Mouse (Mus musculus) B cell, adult 2 months (primary cell): Measurements from ENCODE around the gene Clcn7.

Experiments used
- DNase-seq, 2 experiments: peaks; one replicate each; pipeline ENCODE4 v3.0.0; 2022

Clcn7 gene

GRCm38 (mm10) chr17:25130060-25130459 lies 3.1 kb upstream of the Clcn7 start:
- no peak for DNase-seq

GRCm38 (mm10) chr17:25135622-25136021 lies 2.4 kb downstream of the Clcn7 start:
- no peak for DNase-seq

DNA sequence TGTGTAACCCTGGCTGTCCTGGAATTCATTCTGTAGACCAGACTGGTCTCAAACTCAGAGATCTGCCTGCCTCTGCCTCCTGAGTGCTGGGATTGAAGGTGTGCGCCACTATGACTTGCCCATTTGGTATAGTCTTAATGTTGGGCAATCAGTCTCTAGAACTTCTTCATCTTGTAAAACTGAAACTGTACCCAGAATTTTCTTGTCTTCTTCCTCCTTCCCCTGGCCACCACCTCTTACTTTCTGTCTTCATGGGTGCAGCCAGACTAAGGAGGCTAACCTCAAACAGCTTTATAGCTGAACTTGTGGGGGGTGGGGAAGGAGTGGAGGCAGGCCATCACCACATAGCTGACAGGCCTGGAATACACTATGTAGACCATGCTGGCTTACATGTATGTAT lies 5.6 kb downstream of the Clcn7 start:
- no peak for DNase-seq

DNA sequence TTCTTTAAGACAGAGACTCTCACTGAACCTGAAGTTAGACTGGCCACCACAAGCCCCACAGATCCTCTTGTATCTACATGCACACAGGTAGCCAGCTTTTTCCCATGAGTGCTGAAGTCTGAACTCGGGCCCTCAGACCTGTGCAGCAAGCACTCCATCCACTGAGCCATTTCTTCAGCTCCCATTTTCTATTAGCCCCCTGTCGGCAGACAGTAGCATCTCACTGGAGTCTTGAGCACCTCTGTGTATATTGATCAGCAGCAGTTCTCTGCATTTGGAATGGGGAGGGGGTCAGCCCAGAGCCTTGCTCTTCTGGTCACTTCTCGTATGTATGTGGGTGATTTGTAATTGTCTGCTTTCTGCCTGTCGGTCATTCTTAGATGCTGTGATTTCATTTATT lies 6.8 kb downstream of the Clcn7 start:
- DNase-seq: no peak

DNA sequence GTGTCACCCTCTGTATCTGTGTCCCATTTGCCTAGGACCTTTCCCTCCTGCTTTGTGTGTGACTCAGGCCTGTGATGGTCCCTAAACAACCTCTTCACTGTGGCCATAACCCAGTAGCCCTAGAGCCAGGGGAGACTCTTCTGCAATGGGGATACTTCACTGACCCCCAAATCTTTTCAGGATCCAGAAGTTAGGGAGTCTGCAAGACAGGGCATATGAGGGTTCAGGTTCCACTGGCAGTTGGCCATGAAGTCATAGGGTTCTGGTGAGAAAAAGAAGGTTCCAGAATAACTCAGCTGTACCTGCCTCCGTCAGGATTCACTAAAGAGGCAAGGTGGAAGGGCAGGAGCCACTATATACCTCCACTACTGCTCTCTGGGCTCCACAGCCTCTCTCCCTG lies 29.0 kb downstream of the Clcn7 start, which contains the start of gene Ccdc154:
Gene Ccdc154 (plus strand): TSS at position 301 of the 400 bp plus-strand sequence.
- no peak for DNase-seq

GRCm38 (mm10) chr17:25163387-25163786 lies 30.2 kb downstream of the Clcn7 start:
- no peak for DNase-seq

- no peak for DNase-seq
These were observed 31.6 kb downstream of the Clcn7 start for GRCm38 (mm10) chr17:25164770-25165169.

DNA sequence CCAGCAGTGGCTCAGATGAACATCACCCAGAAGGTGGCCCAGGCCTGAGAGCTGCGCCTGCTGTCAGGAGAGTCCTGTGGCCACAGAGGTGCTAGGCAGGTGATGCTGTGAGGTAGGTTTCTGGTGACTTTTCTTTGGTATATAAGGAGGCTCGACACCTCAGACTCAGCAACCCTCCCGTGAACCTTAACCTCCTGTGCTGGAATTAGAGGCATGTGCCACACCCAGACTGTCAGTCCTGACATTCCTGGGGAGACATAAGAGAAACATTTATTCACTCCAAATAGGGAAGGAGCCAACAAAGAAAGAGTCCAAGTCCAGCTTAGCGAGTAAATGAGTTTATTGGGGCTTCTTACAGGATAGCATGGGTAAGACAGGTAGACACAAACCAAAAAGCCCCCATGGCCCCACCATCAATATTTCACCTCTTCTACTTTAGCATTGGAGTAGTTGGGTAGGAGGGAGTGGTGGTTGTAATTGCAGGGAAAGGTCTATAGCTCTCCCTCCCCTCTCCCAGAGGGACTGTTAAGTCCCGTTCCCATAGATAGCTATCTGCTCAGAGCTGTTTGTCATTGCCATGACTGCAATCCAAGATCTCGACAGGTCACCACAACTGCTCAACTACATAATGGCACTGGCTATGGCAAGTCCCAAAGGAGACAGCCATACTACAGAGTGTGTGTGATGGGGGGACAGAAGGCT lies 32.9 kb downstream of the Clcn7 start:
- DNase-seq: no peak

- DNase-seq: no peak
These were observed 36.5 kb downstream of the Clcn7 start for GRCm38 (mm10) chr17:25169706-25170105.

DNA sequence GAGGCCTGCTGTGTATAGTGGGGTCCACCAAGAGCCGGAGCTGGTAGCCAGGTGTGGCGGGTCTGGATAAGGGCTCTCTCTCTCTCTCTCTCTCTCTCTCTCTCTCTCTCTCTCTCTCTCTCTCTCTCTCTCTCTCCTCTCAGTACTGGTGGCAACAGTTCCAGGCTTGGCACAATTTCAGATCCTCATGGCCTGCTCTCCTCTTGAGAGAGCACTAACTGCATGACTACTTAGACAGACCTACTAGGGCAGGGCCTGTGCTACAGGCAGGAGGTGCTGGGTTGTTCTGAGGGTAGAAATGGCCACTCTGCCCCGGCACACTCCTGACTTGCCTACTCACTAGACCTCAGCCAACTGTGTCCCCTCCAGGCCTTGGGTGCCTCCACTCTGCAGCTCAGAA lies 39.4 kb downstream of the Clcn7 start:
- DNase-seq: no peak

GRCm38 (mm10) chr17:25175411-25175810 lies 42.2 kb downstream of the Clcn7 start, which contains the start of gene Gm38655:
Gene Gm38655, minus strand, starts transcription at chr17:25175471.
- no peak for DNase-seq

- peak; percentile 21 to 22 for DNase-seq
These were observed 50.0 kb downstream of the Clcn7 start for GRCm38 (mm10) chr17:25183232-25183631.

DNA sequence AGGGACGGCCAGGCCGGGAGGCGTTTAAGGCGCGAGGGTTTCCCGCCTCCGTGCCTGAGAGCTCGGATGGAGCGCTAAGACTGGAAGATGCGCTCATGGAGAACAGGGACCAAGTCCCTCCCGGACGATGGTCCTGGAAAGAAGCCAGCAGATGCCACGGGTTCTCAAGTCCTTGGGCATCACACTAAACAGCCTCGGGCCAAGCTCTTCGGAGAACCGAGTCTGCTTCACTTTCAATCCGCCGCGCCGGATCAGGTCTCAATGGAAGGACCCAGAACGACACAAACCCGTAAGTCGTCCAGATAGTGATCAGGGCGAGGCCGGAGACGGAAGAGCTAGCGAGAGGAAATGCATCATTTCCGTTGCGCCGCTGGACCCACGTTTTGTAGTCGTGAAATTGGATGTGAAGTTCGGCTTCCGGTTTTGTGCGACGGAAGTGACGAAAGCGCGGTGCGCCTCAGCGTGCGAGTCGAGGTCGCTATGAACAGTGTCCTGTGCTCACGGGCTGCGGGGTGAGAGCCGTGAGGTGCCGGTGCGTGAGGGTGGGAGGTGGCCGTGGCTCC lies 51.0 kb downstream of the Clcn7 start, which contains the start of gene BC003965:
Gene BC003965 (plus strand): TSS at position 426 of the 563 bp plus-strand sequence.
- DNase-seq: peak; percentile 98

GRCm38 (mm10) chr17:25184961-25185360 lies 51.8 kb downstream of the Clcn7 start:
- no peak for DNase-seq

DNA sequence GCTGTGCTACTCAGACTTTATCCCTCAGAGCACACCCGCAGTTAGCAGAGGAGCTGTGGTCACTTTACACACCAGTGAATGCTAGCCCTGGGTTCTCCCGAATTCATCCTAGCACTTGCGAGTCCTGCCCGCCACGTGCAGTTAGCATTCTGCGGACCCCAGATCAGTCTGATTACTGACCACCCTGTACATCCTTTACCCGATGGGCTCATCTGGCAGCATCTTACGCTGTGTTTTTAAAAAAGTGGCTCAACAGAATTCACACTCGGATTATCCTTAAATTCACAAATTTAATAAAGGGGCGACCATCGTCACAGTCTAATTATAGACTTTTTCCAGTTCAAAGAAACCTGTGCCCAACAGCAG lies 54.6 kb downstream of the Clcn7 start:
- DNase-seq: no peak

GRCm38 (mm10) chr17:25188150-25189031 lies 55.2 kb downstream of the Clcn7 start, which contains the start of gene Unkl:
Gene Unkl, plus strand, starts transcription at chr17:25188397.
- peak; percentile 84 to 85 for DNase-seq

DNA sequence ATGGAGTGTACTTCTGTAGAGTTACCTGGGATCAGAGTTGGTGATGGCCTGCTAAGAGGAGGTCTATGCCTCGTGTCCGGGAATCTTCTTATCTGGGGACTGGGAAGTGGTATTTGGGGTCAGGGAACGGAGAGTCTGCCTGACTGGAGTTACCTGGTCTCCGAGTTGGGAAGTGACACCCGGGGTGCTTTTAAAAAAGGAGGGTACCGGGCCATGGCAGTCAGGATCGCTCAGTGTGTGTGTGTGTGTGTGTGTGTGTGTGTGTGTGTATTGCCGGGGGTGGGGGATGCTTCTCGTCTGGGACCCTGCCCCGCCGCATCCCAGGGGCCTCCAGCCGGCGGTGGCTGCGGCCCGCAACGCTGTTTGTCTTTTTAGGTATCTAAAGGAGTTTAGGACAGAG lies 55.9 kb downstream of the Clcn7 start:
- no peak for DNase-seq

- DNase-seq: no peak
These were observed 69.2 kb downstream of the Clcn7 start for GRCm38 (mm10) chr17:25202401-25202800.

DNA sequence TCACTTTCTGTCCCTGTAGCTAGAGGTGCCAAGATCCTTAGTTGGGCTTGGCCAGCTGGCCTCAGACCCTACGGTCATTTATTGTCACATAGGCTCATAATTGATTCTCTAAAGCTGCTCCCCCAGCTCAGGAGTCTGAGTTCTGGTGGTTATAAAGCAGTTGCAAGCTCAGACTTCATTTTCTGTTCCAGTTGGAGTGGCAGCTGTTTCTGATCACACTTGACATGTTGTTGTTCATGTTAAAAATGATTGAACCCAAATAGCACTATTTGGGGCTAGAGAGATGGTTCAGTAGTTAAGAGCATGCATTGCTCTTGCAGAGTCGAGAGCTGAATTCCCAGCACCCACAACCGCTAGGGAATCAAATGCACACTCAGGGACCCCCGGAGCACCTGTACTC lies 76.8 kb downstream of the Clcn7 start:
- DNase-seq: no peak

DNA sequence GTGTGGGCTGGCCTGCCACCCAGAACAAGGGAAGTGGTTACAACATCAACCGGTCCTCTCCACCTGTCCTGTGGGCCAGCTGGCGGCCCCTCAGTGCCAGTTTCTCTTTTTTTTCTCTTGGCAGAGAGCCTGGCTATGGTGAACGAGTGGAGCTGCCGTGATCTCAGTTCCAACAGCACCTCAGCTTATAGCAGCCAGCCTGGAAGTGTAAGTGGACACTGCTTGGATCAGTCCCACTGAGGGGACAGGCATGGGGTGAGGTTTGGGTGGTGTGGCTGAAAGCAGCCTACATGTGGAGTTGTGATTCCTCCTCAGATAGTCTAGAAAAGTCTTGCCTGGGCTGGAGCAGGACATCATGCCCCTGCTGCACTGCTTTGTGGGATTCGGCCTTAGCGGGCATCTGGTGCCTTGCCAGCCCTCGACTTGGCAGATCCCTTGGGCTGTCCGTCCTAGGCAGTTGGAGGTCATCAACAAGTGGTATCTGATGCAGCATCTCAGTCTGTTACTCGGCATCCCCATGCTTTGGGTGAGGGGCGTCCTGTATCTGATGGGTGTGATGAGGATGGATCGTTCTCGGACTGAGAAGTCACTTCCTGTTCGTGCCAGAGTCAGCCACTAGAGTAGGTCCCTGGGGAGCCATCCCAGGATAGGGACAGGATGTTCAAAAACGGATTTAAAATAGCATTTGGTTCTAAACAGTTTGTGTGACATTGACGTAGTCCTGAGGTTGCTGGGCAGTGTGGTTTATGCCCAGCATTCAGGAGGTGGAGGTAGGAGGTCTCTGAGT lies 77.7 kb downstream of the Clcn7 start:
- peak in 1 of 2 experiments; percentile 26 for DNase-seq

GRCm38 (mm10) chr17:25211705-25212104 lies 78.5 kb downstream of the Clcn7 start:
- no peak for DNase-seq
